Mouse (Mus musculus): ENCODE data around the gene Nox4.

- no peak for TF ChIP-seq CHD2 (IDR thresholded peaks at IDR 0.05; ENCODE audit: low read depth, low read length)
- no peak for TF ChIP-seq ZC3H11A (IDR thresholded peaks at IDR 0.05; ENCODE audit: borderline replicate concordance, low read depth, low read length)
- TF ChIP-seq ZNF384 (IDR thresholded peaks at IDR 0.05; ENCODE audit: low read depth, low read length): no peak
- TF ChIP-seq HCFC1 (IDR thresholded peaks at IDR 0.05; ENCODE audit: borderline replicate concordance, insufficient read depth, low read length): no peak
These were observed 2.0 kb downstream of the Nox4 start for GRCm38 (mm10) chr7:87247926-87248325.

Measured in ES-E14 (cell line).